Comparison of ENCODE assay signal across 11 mouse cellular contexts in the genomic region with DNA sequence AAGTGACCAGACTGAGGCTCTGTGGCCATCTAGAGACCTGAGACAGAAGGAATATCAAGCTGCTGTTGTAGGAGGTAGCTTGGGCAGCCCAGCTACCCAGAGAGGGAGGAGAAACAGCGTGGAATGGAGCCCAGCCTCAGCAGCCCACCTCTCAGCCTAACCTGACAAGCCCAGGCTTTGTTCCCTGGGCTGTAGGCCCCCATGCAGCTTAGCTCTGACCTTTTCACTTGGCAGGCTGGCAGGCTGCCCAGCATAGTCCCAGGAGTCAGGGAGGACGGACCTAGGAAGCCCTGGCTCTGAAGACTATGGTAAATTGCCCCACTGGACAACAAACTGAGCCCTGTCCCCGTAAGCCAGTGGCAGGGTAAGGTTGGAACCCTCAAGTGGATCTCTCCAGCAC.
DNase-seq lines count a peak whose midpoint lies in the region; ATAC-seq lines count a peak whose summit lies in the region.
"Had no signal": no experiment of that assay in that cellular context is flagged by ENCODE, and none has a peak within 500 bp of the region (broad histone marks: within the 10 kb centered on the region; RNA-seq: fewer than 3 reads in every experiment).

No protein-coding gene starts in this region.

- peak overlapping the region; percentile 45; the same call in 1 of the 2 replicates for H3K27ac ChIP-seq in heart, embryonic 13.5 days (replicated peaks)
- peak overlapping the region; percentile 17; the same call in 1 of the 2 replicates for H3K27ac ChIP-seq in hindbrain, embryonic 14.5 days
- H3K27ac ChIP-seq in limb, embryonic 11.5 days (replicated peaks; ENCODE audit: low read depth, low read length) = no peak overlapping the region
- H3K27ac ChIP-seq in liver, embryonic 12.5 days = no peak overlapping the region
- no peak overlapping the region for H3K27ac ChIP-seq in intestine, embryonic 16.5 days (ENCODE audit: low read length)

- no peaks in the 10 kb centered on the region for H3K36me3 ChIP-seq in heart, embryonic 13.5 days
- no peaks in the 10 kb centered on the region for H3K36me3 ChIP-seq in hindbrain, embryonic 14.5 days (replicated peaks; ENCODE audit: control insufficient read depth, insufficient read depth)
- H3K36me3 ChIP-seq in limb, embryonic 11.5 days (ENCODE audit: control insufficient read depth, insufficient read depth, low read length) = no peaks in the 10 kb centered on the region
- no peaks in the 10 kb centered on the region for H3K36me3 ChIP-seq in liver, embryonic 12.5 days
- H3K36me3 ChIP-seq in intestine, embryonic 16.5 days (ENCODE audit: control insufficient read depth, insufficient read depth, low read length) = no peaks in the 10 kb centered on the region

- no peak overlapping the region for H3K9ac ChIP-seq in heart, embryonic 13.5 days
- H3K9ac ChIP-seq in hindbrain, embryonic 14.5 days = no peak overlapping the region
- H3K9ac ChIP-seq in limb, embryonic 11.5 days (ENCODE audit: low read length) = no peak overlapping the region
- no peak overlapping the region for H3K9ac ChIP-seq in liver, embryonic 12.5 days
- no peak overlapping the region for H3K9ac ChIP-seq in intestine, embryonic 16.5 days (ENCODE audit: low read depth, low read length)

- H3K27me3 ChIP-seq in heart, embryonic 13.5 days (replicated peaks) = peaks cover 2% of the 10 kb centered on the region; the same call in 1 of the 2 replicates
- no peaks in the 10 kb centered on the region for H3K27me3 ChIP-seq in hindbrain, embryonic 14.5 days (ENCODE audit: control insufficient read depth, insufficient read depth, low read length)
- no peaks in the 10 kb centered on the region for H3K27me3 ChIP-seq in limb, embryonic 11.5 days (ENCODE audit: control insufficient read depth, insufficient read depth, low read length)
- no peaks in the 10 kb centered on the region for H3K27me3 ChIP-seq in liver, embryonic 12.5 days (replicated peaks)
- no peaks in the 10 kb centered on the region for H3K27me3 ChIP-seq in intestine, embryonic 16.5 days (replicated peaks; ENCODE audit: control insufficient read depth, insufficient read depth, low read length)

- WGBS in heart, embryonic 13.5 days = 31% methylated on average over 3 of the region's 3 CpGs
- WGBS in hindbrain, embryonic 14.5 days = 35% methylated on average over 3 of the region's 3 CpGs
- WGBS in limb, embryonic 11.5 days = 57% methylated on average over 3 of the region's 3 CpGs
- WGBS in liver, embryonic 12.5 days (ENCODE audit: insufficient replicate concordance) = 38% methylated on average over 3 of the region's 3 CpGs
- WGBS in intestine, embryonic 16.5 days = 45% methylated on average over 3 of the region's 3 CpGs

- H3K4me2 ChIP-seq in heart, embryonic 13.5 days = no peak overlapping the region
- no peak overlapping the region for H3K4me2 ChIP-seq in hindbrain, embryonic 14.5 days (replicated peaks)
- no peak overlapping the region for H3K4me2 ChIP-seq in limb, embryonic 11.5 days (ENCODE audit: low read depth, severe bottlenecking)
- no peak overlapping the region for H3K4me2 ChIP-seq in liver, embryonic 12.5 days
- H3K4me2 ChIP-seq in intestine, embryonic 16.5 days (ENCODE audit: low read depth, low read length) = no peak overlapping the region

- no peak overlapping the region for H3K4me3 ChIP-seq in heart, embryonic 13.5 days
- H3K4me3 ChIP-seq in hindbrain, embryonic 14.5 days (replicated peaks; ENCODE audit: low read length) = no peak overlapping the region
- no peak overlapping the region for H3K4me3 ChIP-seq in limb, embryonic 11.5 days (ENCODE audit: low read depth, low read length)
- no peak overlapping the region for H3K4me3 ChIP-seq in liver, embryonic 12.5 days
- H3K4me3 ChIP-seq in intestine, embryonic 16.5 days (ENCODE audit: low read length) = no peak overlapping the region
- H3K4me3 ChIP-seq: megakaryocyte, embryonic 14.5 days had no signal

- H3K4me1 ChIP-seq in heart, embryonic 13.5 days = peaks cover 26% of the 10 kb centered on the region
- H3K4me1 ChIP-seq in hindbrain, embryonic 14.5 days (replicated peaks; ENCODE audit: control insufficient read depth, insufficient read depth, low read length) = peaks cover 25% of the 10 kb centered on the region
- peaks cover 8% of the 10 kb centered on the region; the same call in 1 of the 2 replicates for H3K4me1 ChIP-seq in limb, embryonic 11.5 days (ENCODE audit: control insufficient read depth, insufficient read depth, low read length)
- H3K4me1 ChIP-seq in liver, embryonic 12.5 days = no peaks in the 10 kb centered on the region
- H3K4me1 ChIP-seq in intestine, embryonic 16.5 days (ENCODE audit: control insufficient read depth, insufficient read depth, low read length) = no peaks in the 10 kb centered on the region
- H3K4me1 ChIP-seq: megakaryocyte, embryonic 14.5 days had no signal

- H3K9me3 ChIP-seq in heart, embryonic 13.5 days = no peaks in the 10 kb centered on the region
- H3K9me3 ChIP-seq in hindbrain, embryonic 14.5 days (ENCODE audit: control insufficient read depth, low read length) = no peaks in the 10 kb centered on the region
- no peaks in the 10 kb centered on the region for H3K9me3 ChIP-seq in limb, embryonic 11.5 days (ENCODE audit: control insufficient read depth, low read length)
- H3K9me3 ChIP-seq in liver, embryonic 12.5 days (replicated peaks) = no peaks in the 10 kb centered on the region
- no peaks in the 10 kb centered on the region for H3K9me3 ChIP-seq in intestine, embryonic 16.5 days (ENCODE audit: control insufficient read depth, low read length)

- ATAC-seq in heart, embryonic 13.5 days (ENCODE audit: extremely low read depth, insufficient number of reproducible peaks, low FRiP score, low TSS enrichment) = no peak
- peak; percentile 46; the same call in 1 of the 2 replicates for ATAC-seq in hindbrain, embryonic 14.5 days (ENCODE audit: low FRiP score)
- ATAC-seq in limb, embryonic 11.5 days (ENCODE audit: insufficient number of reproducible peaks, low FRiP score, low TSS enrichment, low read depth) = no peak
- ATAC-seq in liver, embryonic 12.5 days = no peak
- ATAC-seq in intestine, embryonic 16.5 days = no peak
- ATAC-seq in granulocyte monocyte progenitor cell, adult 5-6 weeks (replicated peaks; ENCODE audit: poor library complexity, severe bottlenecking) = no peak

- no peak for DNase-seq in heart, adult 8-10 months (ENCODE audit: low spot score)
- peak; percentile 72 to 85 for DNase-seq in adrenal gland, adult (ENCODE audit: inconsistent age in 2 of 2, low spot score in 1 of 2)
- DNase-seq in hindbrain, embryonic 14.5 days (ENCODE audit: low spot score) = no peak
- peak; percentile 25 for DNase-seq in limb, embryonic 11.5 days (ENCODE audit: low spot score)
- DNase-seq: cerebellum, postnatal 36 days; layer of hippocampus, postnatal 36 days had no signal

Comparison
In these comparisons a context has a peak if more than half of its experiments do, and no peak if none do; other contexts are left out.
1. H3K27ac ChIP-seq: peak in heart, embryonic 13.5 days (single experiment) and hindbrain, embryonic 14.5 days (single experiment); none in limb, embryonic 11.5 days (single experiment), liver, embryonic 12.5 days (single experiment) and intestine, embryonic 16.5 days (single experiment).
2. DNase-seq: peak in adrenal gland, adult (2 of 2) and limb, embryonic 11.5 days (single experiment); none in heart, adult 8-10 months (single experiment) and hindbrain, embryonic 14.5 days (single experiment).